Mouse (Mus musculus): ENCODE results near the gene Agap2.

Gene Agap2

GRCm38 (mm10) chr10:127099868-127100267 lies 24.8 kb downstream of the Agap2 start:
- no peak for DNase-seq (ENCODE audit: extremely low spot score, low read depth, low spot score)

GRCm38 (mm10) chr10:127100414-127100813 lies 25.3 kb downstream of the Agap2 start:
- no peak for DNase-seq (ENCODE audit: extremely low spot score, low read depth, low spot score)

- DNase-seq (ENCODE audit: extremely low spot score, low read depth, low spot score): no peak
Observed at GRCm38 (mm10) chr10:127101151-127101550, 26.1 kb downstream of the Agap2 start.

GRCm38 (mm10) chr10:127103631-127104030 lies 28.5 kb downstream of the Agap2 start:
- DNase-seq (ENCODE audit: extremely low spot score, low read depth, low spot score): no peak

- no peak for DNase-seq (ENCODE audit: extremely low spot score, low read depth, low spot score)
Observed at GRCm38 (mm10) chr10:127107563-127108261, 32.6 kb downstream of the Agap2 start.

GRCm38 (mm10) chr10:127108262-127108583 lies 33.1 kb downstream of the Agap2 start:
- no peak for DNase-seq (ENCODE audit: extremely low spot score, low read depth, low spot score)

- DNase-seq (ENCODE audit: extremely low spot score, low read depth, low spot score): no peak
Observed at GRCm38 (mm10) chr10:127111001-127111887, 36.2 kb downstream of the Agap2 start.

- no peak for DNase-seq (ENCODE audit: extremely low spot score, low read depth, low spot score)
Observed at GRCm38 (mm10) chr10:127114408-127114807, 39.3 kb downstream of the Agap2 start.

GRCm38 (mm10) chr10:127115068-127115467 lies 40.0 kb downstream of the Agap2 start:
- no peak for DNase-seq (ENCODE audit: extremely low spot score, low read depth, low spot score)

GRCm38 (mm10) chr10:127118470-127118869 lies 43.4 kb downstream of the Agap2 start:
- no peak for DNase-seq (ENCODE audit: extremely low spot score, low read depth, low spot score)

- DNase-seq (ENCODE audit: extremely low spot score, low read depth, low spot score): no peak
Observed at GRCm38 (mm10) chr10:127119229-127119628, 44.1 kb downstream of the Agap2 start.

- DNase-seq (ENCODE audit: extremely low spot score, low read depth, low spot score): no peak
Observed at GRCm38 (mm10) chr10:127120301-127121065, 45.4 kb downstream of the Agap2 start.

- DNase-seq (ENCODE audit: extremely low spot score, low read depth, low spot score): peak; percentile 98
Observed at GRCm38 (mm10) chr10:127121066-127121477, 46.0 kb downstream of the Agap2 start, which contains the start of gene Os9. Gene Os9, minus strand, starts transcription at chr10:127121131.

GRCm38 (mm10) chr10:127122018-127122417 lies 46.9 kb downstream of the Agap2 start:
- no peak for DNase-seq (ENCODE audit: extremely low spot score, low read depth, low spot score)

- DNase-seq (ENCODE audit: extremely low spot score, low read depth, low spot score): no peak
Observed at GRCm38 (mm10) chr10:127122784-127123435, 47.8 kb downstream of the Agap2 start.

GRCm38 (mm10) chr10:127123436-127123805 lies 48.3 kb downstream of the Agap2 start:
- DNase-seq (ENCODE audit: extremely low spot score, low read depth, low spot score): peak; percentile 53

- no peak for DNase-seq (ENCODE audit: extremely low spot score, low read depth, low spot score)
Observed at GRCm38 (mm10) chr10:127125210-127126001, 50.3 kb downstream of the Agap2 start.

- DNase-seq (ENCODE audit: extremely low spot score, low read depth, low spot score): no peak
Observed at GRCm38 (mm10) chr10:127126579-127126978, 51.5 kb downstream of the Agap2 start.

GRCm38 (mm10) chr10:127127711-127128279 lies 52.7 kb downstream of the Agap2 start:
- DNase-seq (ENCODE audit: extremely low spot score, low read depth, low spot score): no peak

GRCm38 (mm10) chr10:127129431-127129830 lies 54.3 kb downstream of the Agap2 start:
- DNase-seq (ENCODE audit: extremely low spot score, low read depth, low spot score): no peak
